Mouse (Mus musculus) retina, postnatal 1 day (tissue): ENCODE measurements around the gene Castor1.

Source experiments
- DNase-seq: peaks from one replicate; pipeline ENCODE4 v3.0.0-alpha.2; 2012

Gene Castor1

GRCm38 (mm10) chr11:4207655-4208054 lies 10.4 kb upstream of the Castor1 start:
- DNase-seq = no peak

- no peak for DNase-seq
Measured at GRCm38 (mm10) chr11:4209556-4209955, 8.5 kb upstream of the Castor1 start.

GRCm38 (mm10) chr11:4210786-4211185 lies 7.2 kb upstream of the Castor1 start:
- no peak for DNase-seq

GRCm38 (mm10) chr11:4213107-4213506 lies 4.9 kb upstream of the Castor1 start:
- DNase-seq = no peak

GRCm38 (mm10) chr11:4214572-4214971 lies 3.5 kb upstream of the Castor1 start:
- DNase-seq = no peak

GRCm38 (mm10) chr11:4215061-4215460 lies 3.0 kb upstream of the Castor1 start:
- no peak for DNase-seq

GRCm38 (mm10) chr11:4216248-4217000 lies 1.6 kb upstream of the Castor1 start:
- no peak for DNase-seq

- no peak for DNase-seq
Measured at GRCm38 (mm10) chr11:4218637-4219036, 612 bp downstream of the Castor1 start.

GRCm38 (mm10) chr11:4219317-4219751 lies 1.3 kb downstream of the Castor1 start:
- peak; percentile 71 for DNase-seq

GRCm38 (mm10) chr11:4219908-4220307 lies 1.9 kb downstream of the Castor1 start:
- no peak for DNase-seq

GRCm38 (mm10) chr11:4220443-4221400 lies 2.7 kb downstream of the Castor1 start:
- peak; percentile 75 for DNase-seq

- DNase-seq = no peak
Measured at GRCm38 (mm10) chr11:4222046-4222950, 4.3 kb downstream of the Castor1 start.

GRCm38 (mm10) chr11:4223393-4224188 lies 5.6 kb downstream of the Castor1 start:
- DNase-seq = no peak

- no peak for DNase-seq
Measured at GRCm38 (mm10) chr11:4224223-4224622, 6.2 kb downstream of the Castor1 start.

GRCm38 (mm10) chr11:4226569-4227325 lies 8.7 kb downstream of the Castor1 start:
- DNase-seq = no peak

- DNase-seq = no peak
Measured at GRCm38 (mm10) chr11:4228463-4228862, 10.4 kb downstream of the Castor1 start.

- no peak for DNase-seq
Measured at GRCm38 (mm10) chr11:4229841-4230240, 11.8 kb downstream of the Castor1 start.

GRCm38 (mm10) chr11:4231435-4231834 lies 13.4 kb downstream of the Castor1 start:
- no peak for DNase-seq

- DNase-seq = no peak
Measured at GRCm38 (mm10) chr11:4232644-4233043, 14.6 kb downstream of the Castor1 start.

GRCm38 (mm10) chr11:4235052-4235655 lies 17.1 kb downstream of the Castor1 start:
- DNase-seq = no peak
